Mouse (Mus musculus) urinary bladder, postnatal 4 days (tissue): Measurements from ENCODE around the gene Erich6b.

Experiments
- DNase-seq, 2 experiments: peaks; one replicate each; pipeline ENCODE4 v3.0.0; 2021 to 2022; ENCODE audit warnings: low spot score in 2 of 2

Erich6b gene

GRCm38 (mm10) chr14:75642080-75642479, at the start of gene Erich6b:
TSS of gene Erich6b (plus strand) at chr14:75642259.
- DNase-seq: no peak

- no peak for DNase-seq
Measured at GRCm38 (mm10) chr14:75592978-75593377, 49.1 kb upstream of the Erich6b start, which contains the start of gene Spert. TSS of gene Spert (minus strand) at chr14:75593116.

DNA sequence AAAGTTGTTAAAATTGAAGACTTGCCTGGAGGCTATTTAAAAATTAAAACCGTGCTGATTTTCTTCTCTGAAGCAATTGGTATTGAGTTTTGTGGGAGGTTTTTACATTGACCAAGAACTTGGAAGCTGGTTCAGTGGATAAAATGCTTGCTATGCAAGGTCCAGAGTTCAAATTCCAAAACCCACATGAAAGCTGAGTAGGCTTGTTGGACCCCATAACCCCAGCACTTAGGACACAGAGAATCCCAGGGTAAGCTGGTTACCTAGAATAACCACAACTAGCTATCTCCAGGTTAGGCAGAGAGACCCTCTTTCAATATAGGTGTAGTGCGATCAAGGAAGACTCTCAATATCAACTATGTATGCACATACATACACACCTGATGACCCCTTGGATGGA, 32.9 kb upstream of the Erich6b start:
- DNase-seq: no peak

GRCm38 (mm10) chr14:75616375-75616774, 25.7 kb upstream of the Erich6b start:
- DNase-seq: no peak

DNA sequence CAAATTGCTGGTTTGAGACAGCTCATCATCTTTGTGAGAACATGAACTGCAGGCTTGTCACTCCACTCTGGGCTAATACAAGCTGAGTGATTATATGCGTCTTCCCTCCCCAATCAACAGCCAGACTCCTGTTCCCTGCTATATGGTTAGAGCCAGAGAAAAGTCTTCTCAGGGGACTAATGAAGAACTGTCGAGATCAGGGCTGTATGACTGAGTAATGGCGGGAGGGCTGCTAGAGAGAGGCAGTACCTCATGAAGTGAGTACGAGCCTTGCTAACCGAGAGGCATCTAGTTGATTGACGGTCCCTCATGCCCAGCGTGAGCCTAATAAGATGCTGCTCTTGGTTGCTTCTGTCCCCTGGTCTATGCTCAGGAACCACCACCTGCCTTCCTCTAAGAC, 19.1 kb upstream of the Erich6b start:
- no peak for DNase-seq

GRCm38 (mm10) chr14:75628870-75629269, 13.2 kb upstream of the Erich6b start:
- no peak for DNase-seq

GRCm38 (mm10) chr14:75635350-75635749, 6.7 kb upstream of the Erich6b start:
- no peak for DNase-seq

- DNase-seq: no peak
Measured at GRCm38 (mm10) chr14:75636107-75636506, 6.0 kb upstream of the Erich6b start.

- DNase-seq: no peak
Measured at GRCm38 (mm10) chr14:75637641-75638040, 4.4 kb upstream of the Erich6b start.

DNA sequence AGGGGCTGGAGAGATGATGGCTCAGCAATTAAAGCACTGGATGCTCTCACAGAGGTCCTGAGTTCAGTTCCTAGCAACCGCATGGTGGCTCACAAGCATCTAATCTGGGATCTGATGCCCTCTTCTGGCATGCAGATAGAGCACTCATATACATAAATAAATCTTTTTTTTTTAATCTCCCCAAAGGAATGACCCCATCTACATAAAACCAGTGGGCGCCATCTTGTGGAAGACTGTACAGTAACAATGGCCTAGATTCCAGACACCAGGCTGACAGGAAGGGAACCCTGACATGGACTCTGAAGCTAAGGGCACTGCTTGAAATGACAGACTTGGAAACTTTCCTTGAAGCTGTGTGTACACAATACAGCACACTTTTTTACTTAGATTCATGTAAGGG, 1.2 kb upstream of the Erich6b start:
- DNase-seq: no peak

- no peak for DNase-seq
Measured at GRCm38 (mm10) chr14:75641369-75641768, 690 bp upstream of the Erich6b start.

GRCm38 (mm10) chr14:75645461-75645860, 3.4 kb downstream of the Erich6b start:
- no peak for DNase-seq

- DNase-seq: no peak
Measured at GRCm38 (mm10) chr14:75646060-75646459, 4.0 kb downstream of the Erich6b start.

DNA sequence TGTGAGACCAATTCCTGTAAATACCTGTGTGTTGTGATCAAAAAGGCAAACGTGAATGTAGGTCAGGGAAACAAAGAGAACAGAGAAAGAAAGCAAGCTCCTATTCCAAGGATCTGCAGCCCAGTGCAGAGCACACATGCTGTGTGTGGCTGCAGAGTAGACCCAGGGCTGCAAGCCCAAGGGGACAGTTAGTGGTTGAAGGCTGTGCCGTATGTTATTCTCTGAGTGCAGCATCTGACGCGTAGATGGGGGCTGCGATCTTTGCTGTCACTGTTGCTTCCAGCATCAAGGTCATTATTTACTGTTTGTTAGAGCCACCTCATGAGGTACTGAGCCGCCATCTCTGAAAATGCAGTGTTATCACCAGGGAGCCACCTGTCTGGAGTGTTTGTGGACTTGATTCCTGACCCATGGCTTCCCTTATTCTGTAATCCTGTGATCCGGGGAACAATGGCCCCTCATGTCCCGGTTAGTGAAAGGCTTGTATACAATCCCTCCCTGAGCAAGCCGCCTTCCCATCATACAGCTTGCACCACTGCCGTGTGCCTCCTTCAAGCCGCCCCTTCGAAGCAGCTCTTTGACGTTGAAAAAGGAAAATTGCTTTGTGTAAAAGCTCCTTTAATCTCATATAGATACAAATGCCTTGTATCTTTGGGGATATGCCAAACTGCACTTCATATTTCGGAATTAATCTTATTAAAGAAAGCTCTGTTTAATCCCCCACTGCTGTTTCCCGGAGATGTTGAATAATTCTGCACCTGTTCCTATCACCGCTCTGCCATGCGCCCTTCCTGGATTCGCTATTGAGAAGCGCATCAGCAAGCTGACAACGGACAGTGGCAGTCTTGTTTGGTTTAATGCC, 5.1 kb downstream of the Erich6b start:
- no peak for DNase-seq

GRCm38 (mm10) chr14:75660936-75661335, 18.9 kb downstream of the Erich6b start:
- DNase-seq: no peak

- no peak for DNase-seq
Measured at GRCm38 (mm10) chr14:75661548-75661947, 19.5 kb downstream of the Erich6b start.

- no peak for DNase-seq
Measured at GRCm38 (mm10) chr14:75665430-75666180, 23.5 kb downstream of the Erich6b start.

GRCm38 (mm10) chr14:75669085-75669645, 27.1 kb downstream of the Erich6b start:
- no peak for DNase-seq

DNA sequence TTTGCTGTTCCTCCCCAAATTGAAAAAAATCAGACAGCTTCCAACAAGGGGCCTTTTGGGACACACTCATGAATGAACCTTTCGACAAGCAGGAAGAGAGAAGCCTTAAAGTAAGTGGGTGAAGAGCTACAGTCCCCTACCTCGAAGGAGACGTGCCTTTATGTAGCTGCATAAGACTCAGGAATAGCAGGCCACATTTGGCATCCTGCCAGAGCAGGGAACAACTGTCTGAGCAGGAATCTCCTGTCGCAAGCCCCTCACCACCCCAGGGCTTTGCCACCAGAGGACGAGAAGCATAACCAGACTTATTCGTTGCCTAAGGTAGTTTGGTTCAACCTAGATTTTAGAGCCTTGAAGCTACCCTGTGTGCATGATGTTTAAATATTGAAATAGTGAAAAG, 34.3 kb downstream of the Erich6b start:
- DNase-seq: no peak

- no peak for DNase-seq
Measured at GRCm38 (mm10) chr14:75690428-75690827, 48.4 kb downstream of the Erich6b start.

DNA sequence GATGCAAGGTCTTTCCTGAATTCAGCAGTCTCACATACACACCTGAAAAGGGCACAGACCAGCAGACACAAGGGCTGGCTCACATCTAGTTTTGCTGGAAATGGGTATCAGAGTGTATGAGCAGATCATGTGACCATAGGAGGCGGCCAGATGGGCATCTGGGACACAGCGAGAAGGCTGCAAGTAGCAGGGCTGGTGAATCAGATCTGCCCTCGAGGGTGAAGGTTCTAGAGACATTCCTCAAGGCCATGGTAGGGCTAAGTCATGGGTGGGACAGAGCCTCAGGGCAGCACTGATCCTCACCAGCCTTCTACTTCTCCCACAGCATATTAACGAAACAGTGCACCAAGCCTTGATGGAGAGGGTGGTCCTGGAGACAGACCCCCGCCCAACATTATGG, 54.0 kb downstream of the Erich6b start:
- no peak for DNase-seq

- no peak for DNase-seq
Measured at GRCm38 (mm10) chr14:75697928-75698327, 55.9 kb downstream of the Erich6b start.

DNA sequence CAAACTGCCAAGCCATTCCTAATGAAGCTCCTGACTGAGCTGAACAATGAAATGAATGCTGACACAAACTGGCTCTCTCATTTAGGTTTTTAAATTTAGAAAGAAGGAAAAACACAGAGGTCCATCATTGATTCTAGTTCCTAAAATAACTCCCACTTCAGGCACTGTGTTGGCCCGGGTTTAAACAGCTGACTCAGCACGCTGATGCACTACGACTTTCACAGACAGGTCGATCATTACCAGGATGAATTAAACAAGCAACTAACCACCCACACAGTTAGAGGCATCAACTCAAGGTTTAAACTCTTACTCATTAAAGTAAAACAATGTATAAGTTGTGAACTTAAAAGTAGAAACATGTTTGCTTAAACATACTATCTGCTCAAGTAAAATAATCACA, 64.6 kb downstream of the Erich6b start:
- no peak for DNase-seq
